In the genomic region with DNA sequence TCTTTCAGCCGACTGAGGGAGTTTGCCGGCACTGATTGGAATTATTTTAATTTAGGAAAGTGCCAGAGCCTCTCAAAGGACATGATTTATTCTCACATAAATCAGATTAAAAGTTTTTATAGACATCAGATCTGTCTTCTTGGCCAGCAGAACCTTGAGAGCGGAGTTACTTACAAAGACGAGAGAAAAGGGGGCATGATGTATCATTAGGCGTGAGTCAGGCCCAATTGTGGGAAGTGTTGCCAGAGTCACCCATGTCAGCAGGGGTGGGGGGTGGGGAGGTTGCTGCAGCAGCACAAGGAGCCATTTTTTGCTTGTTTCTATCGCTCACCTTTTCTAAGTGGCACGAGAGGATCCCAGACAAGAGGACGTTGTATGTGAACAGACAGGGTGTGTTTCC, we compare ENCODE assay signal across 8 mouse cellular contexts.
A peak's percentile ranks its signal among the peaks of the same experiment; 100 is the strongest.
DNase-seq lines count a peak whose midpoint lies in the region; ATAC-seq and TF ChIP-seq lines count a peak whose summit lies in the region.

No protein-coding gene starts in this region.

- intact Hi-C loops in heart, postnatal 25 days (cut with DNase I), result no loop called here

- 0 out of 2 replicates have a peak, but pooled peaks cover 4% of the 10 kb centered on the region for H3K27me3 ChIP-seq in heart, embryonic 13.5 days (replicated peaks)
- 0 out of 2 replicates have a peak, but pooled peaks cover 7% of the 10 kb centered on the region for H3K27me3 ChIP-seq in liver, postnatal 0 days (ENCODE audit: insufficient read depth, low read length)

- H3K27ac ChIP-seq in heart, embryonic 13.5 days (replicated peaks), result peak overlapping the region; percentile 68
- no peak overlapping the region for H3K27ac ChIP-seq in liver, postnatal 0 days (ENCODE audit: low read depth)

- no peak for TF ChIP-seq CTCF in liver, postnatal 0 days (IDR thresholded peaks at IDR 0.05; ENCODE audit: low read depth)

- H3K4me1 ChIP-seq in heart, embryonic 13.5 days, result peaks cover 67% of the 10 kb centered on the region
- no peaks in the 10 kb centered on the region for H3K4me1 ChIP-seq in liver, postnatal 0 days (ENCODE audit: insufficient read depth)

- H3K9ac ChIP-seq in heart, embryonic 13.5 days, result peak overlapping the region; percentile 74
- no peak overlapping the region for H3K9ac ChIP-seq in liver, postnatal 0 days (replicated peaks)

- TF ChIP-seq EP300 in liver, postnatal 0 days (IDR thresholded peaks at IDR 0.05; ENCODE audit: low read depth), result no peak

- H3K36me3 ChIP-seq in heart, embryonic 13.5 days, result no peaks in the 10 kb centered on the region
- H3K36me3 ChIP-seq in liver, postnatal 0 days (replicated peaks; ENCODE audit: insufficient read depth, low read length), result no peaks in the 10 kb centered on the region

- no peak for DNase-seq in heart, postnatal 25 days (ENCODE audit: low spot score)
- peak; percentile 38 for DNase-seq in adipocyte (ENCODE audit: low spot score)
- DNase-seq in liver, postnatal 0 days, result no peak
- no peak for DNase-seq in ovary, adult 18-20 months (ENCODE audit: low spot score)
- DNase-seq in retina, postnatal 1 day, result no peak
- DNase-seq in spleen, postnatal 14 days (ENCODE audit: low spot score in 2 of 2), result no peak

- H3K9me3 ChIP-seq in heart, embryonic 13.5 days, result no peaks in the 10 kb centered on the region
- no peaks in the 10 kb centered on the region for H3K9me3 ChIP-seq in liver, postnatal 0 days (ENCODE audit: low read length)

- WGBS in heart, embryonic 13.5 days, result 2% methylated on average over 8 of the region's 8 CpGs
- 1% methylated on average over 8 of the region's 8 CpGs for WGBS in liver, postnatal 0 days (ENCODE audit: insufficient replicate concordance)

- peak overlapping the region; percentile 43 for H3K4me3 ChIP-seq in heart, embryonic 13.5 days
- H3K4me3 ChIP-seq in liver, postnatal 0 days (ENCODE audit: low read depth, low read length), result peak overlapping the region; percentile 19

- H3K4me2 ChIP-seq in heart, embryonic 13.5 days, result peak overlapping the region; percentile 70
- H3K4me2 ChIP-seq in liver, postnatal 0 days (ENCODE audit: low read depth, low read length), result peak overlapping the region; percentile 58

- no peak for ATAC-seq in heart, embryonic 13.5 days (ENCODE audit: extremely low read depth, insufficient number of reproducible peaks, low FRiP score, low TSS enrichment)
- 0 out of 2 replicates have a peak, but pooled peaks have one; percentile 14 for ATAC-seq in granulocyte monocyte progenitor cell, adult 5-6 weeks (replicated peaks; ENCODE audit: poor library complexity, severe bottlenecking)
- ATAC-seq in liver, postnatal 0 days, result peak; percentile 57; the same call in 1 of the 2 replicates
